Mouse (Mus musculus) frontal cortex, postnatal 10 days (tissue): ENCODE results near the gene Morc2b.
"Not testable (repeated sequence)": the region's sequence is repeated elsewhere in the genome, so short reads cannot be mapped to it uniquely, and the experiment has no call there.

ENCODE experiments used
- DNase-seq, 2 experiments: peaks; one replicate each; pipeline ENCODE4 v3.0.0; 2022; ENCODE audit warnings: low spot score in 2 of 2, mixed read lengths in 1 of 2

Gene Morc2b

DNA sequence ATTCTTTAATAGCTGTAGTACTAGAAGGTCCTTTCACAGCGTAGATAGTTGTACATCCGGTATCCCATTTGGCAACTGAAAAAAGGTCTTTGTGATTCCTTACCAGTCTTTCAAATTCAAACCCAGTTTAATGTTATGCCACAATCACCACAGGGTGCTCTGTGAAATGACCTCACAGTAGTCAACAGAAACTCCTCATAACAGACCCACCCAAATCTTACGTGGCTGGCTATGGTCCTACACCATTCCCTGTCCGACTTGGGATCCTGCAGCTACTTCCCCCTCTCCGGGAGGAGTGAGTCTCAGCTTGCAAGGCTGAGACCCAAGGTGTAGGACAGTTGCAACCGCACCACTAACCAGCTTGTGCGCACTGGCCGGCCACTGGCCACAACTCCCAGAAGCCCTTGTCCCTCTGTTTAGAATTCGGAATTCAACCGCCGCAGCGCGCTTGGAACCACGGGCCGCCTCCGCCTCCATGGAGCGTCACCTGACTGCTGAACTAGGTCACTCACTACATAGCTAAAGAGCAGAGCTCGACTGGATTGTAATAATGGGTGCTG lies at the start of gene Morc2b:
Gene Morc2b, minus strand, starts transcription at position 423 of the 560 bp plus-strand sequence.
- no peak for DNase-seq

- DNase-seq = not testable (repeated sequence)
Measured at GRCm38 (mm10) chr17:33168147-33168546, 28.7 kb upstream of the Morc2b start, which contains the start of gene Olfr55. Gene Olfr55, plus strand, starts transcription at chr17:33168447.

GRCm38 (mm10) chr17:33126257-33126656 lies 13.2 kb downstream of the Morc2b start:
- no peak for DNase-seq

DNA sequence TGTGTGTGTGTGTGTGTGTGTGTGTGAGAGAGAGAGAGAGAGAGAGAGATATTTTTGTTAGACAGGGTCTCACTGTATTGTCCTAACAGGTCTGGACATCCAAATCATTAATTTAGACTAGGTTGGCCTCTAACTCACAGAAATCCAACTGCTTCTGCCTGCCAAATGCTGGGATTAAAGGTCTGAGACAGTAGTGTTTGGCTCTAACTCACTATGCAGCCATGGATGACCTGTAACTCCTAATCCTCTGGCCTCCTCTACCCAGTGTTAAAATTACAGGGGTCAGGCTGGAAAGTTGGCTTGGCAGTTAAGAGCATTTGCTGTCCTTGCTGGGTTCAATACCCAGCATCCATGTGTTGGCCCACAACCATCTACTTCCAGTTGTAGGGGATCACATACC lies 14.9 kb downstream of the Morc2b start:
- DNase-seq = no peak

- DNase-seq = no peak
Measured at GRCm38 (mm10) chr17:33097396-33097795, 42.1 kb downstream of the Morc2b start.

GRCm38 (mm10) chr17:33092391-33093193 lies 46.9 kb downstream of the Morc2b start:
- DNase-seq = peak; percentile 70 to 77

DNA sequence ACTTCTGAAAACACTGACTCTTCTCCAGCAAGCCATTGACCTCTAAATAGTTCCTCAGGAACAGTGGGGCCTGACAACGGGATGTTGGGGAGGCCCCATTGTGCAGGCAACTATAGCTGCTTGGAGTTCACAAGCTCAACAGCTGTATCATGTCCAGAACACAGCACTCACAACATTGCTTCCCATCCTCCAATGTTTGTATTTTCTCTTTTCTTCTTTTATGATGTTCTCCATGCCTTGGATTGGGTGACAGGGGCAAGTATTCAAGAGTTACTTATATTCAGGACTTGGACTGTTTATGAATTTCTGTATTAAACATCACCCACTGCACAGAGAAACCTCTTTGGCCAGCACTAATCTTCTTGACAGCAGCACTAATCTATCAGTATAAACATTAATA lies 47.9 kb downstream of the Morc2b start:
- no peak for DNase-seq

- peak; percentile 84 to 89 for DNase-seq
Measured at GRCm38 (mm10) chr17:33089220-33089949, 50.1 kb downstream of the Morc2b start, which contains the start of gene Zfp563. Gene Zfp563, plus strand, starts transcription at chr17:33089310.

DNA sequence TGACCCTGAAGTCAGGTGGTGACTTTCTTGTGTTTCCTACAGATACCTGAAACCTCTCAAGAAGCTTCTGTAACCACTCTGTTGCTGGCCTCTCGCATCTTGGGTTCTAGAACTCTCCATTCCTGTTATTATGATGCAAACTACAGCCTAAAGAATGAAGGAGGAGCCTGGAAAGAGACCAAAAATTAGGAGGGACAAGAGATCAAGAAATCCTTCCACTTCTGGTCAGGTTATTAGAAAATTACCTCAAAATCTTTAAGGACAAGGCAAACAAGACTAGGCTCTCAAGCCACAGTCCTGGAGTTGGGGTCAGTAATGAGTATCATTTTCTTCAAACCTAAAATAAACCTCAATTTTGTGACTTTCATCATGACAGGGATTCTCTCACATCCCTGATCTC lies 71.5 kb downstream of the Morc2b start, which contains the start of gene 4921501E09Rik:
Gene 4921501E09Rik, minus strand, starts transcription at position 101 of the 400 bp plus-strand sequence.
- no peak for DNase-seq
